Mouse (Mus musculus) heart, postnatal 0 days (tissue): Measurements from ENCODE around the gene Psg26.

Experiments
- CTCF ChIP-seq: IDR thresholded peaks from 2 replicates; pipeline ENCODE4 v1.5.1; 2016; ENCODE audit warnings: antibody characterized with exemption, control low read depth, low read depth
- EP300 ChIP-seq: IDR thresholded peaks from 2 replicates; pipeline ENCODE4 v1.6.1; 2016; ENCODE audit warnings: antibody characterized with exemption, low read depth

DNA sequence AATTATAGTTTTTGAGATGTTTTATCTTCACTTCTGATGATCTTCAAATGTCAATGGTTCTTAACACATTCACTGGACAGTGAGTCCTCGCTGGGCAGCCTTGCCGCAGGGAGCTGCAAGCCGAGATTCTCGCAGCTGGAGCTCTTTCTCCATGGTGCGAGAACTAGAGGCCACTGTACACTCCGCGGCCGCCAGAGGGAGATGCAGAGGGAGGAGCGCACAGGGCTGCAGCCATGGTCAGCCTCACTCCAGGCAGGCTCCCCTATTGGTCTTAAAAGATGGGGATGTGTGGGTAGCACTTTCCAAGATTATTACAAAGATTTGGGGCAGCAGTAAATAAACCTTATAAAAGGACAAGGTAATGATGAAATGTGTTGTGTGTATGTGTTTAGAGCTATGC lies 27.5 kb upstream of the Psg26 start:
- TF ChIP-seq CTCF, result peak; percentile 38
- no peak for TF ChIP-seq EP300
